Mouse (Mus musculus) E14TG2a.4 (cell line): Measurements from ENCODE around the gene Adora3.

ENCODE experiments used
- CTCF ChIP-seq: conservative IDR thresholded peaks from 2 replicates; pipeline ENCODE4 v1.5.1; 2014; ENCODE audit warnings: low read length
- NANOG ChIP-seq: IDR thresholded peaks from 2 replicates; pipeline ENCODE4 v1.6.1; 2014; ENCODE audit warnings: borderline replicate concordance, low read length, mixed read lengths

- TF ChIP-seq CTCF (no peak), NANOG (no peak)
These were observed 16.9 kb upstream of the Adora3 start for GRCm38 (mm10) chr3:105853781-105854180.
